14 mouse cellular contexts compared by ENCODE assay signal in the genomic region with DNA sequence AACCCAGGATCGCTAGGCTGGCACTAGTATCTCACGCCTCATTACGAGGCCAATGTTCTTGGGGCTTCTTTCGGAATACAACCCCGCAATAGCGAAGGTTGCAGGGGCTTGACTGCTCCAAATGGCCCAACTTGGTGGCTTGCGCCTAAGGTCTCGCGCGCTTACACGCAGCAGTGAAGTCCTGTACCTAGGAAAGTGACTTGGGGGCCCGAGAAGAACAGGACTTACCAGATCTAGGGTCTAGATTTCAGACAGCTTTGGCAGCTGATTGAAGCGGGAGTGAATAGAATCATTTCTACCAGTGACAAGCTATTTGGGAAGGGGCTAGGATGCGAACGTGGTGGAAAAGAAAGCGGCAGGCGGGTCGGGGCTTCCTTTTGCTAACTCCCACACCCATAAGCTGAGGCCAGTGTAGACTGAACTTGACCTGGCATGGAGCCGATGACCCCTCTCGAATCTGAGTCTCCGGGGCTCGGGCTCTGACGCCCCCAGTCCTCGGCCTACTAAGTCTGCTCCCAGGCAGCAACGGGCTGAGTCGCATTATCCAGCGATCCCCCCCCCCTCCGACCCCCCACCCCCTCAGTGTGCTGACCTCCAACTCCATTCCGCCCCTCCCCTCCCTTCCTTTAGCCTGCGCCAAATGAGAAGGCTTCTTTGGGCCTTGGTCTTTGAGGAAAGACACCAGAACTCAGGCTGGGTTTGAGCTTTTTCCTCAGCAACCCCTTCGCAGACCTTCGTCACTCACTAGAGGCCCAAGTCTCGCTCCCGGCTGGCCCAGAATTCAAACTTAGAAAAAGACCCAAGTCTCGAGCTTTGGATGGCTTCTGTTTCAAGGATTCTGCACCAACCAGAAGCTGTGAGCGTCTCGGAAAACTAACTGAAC. TPM values are rescaled to one million over a fixed set of nuclear protein-coding genes. Genes with fewer than 3 reads are reported as not detected.
DNase-seq lines count a peak whose midpoint lies in the region; ATAC-seq lines count a peak whose summit lies in the region.
"Had no signal": no experiment of that assay in that cellular context is flagged by ENCODE, and none has a peak within 500 bp of the region (broad histone marks: within the 10 kb centered on the region; RNA-seq: fewer than 3 reads in every experiment).

No protein-coding gene starts in this region.

- peak overlapping the region; percentile 29 for H3K4me3 ChIP-seq in forebrain, embryonic 14.5 days (ENCODE audit: low read depth, low read length)
- H3K4me3 ChIP-seq in midbrain, embryonic 12.5 days = peak overlapping the region; percentile 34
- H3K4me3 ChIP-seq: embryonic facial prominence, embryonic 15.5 days; liver, embryonic 13.5 days had no signal

- peak overlapping the region; percentile 59 for H3K9ac ChIP-seq in forebrain, embryonic 14.5 days (ENCODE audit: low read length)
- peak overlapping the region; percentile 59 for H3K9ac ChIP-seq in midbrain, embryonic 12.5 days (replicated peaks)
- H3K9ac ChIP-seq: embryonic facial prominence, embryonic 15.5 days; liver, embryonic 13.5 days had no signal

- H3K4me2 ChIP-seq in forebrain, embryonic 14.5 days (ENCODE audit: low read length) = peak overlapping the region; percentile 57
- peak overlapping the region; percentile 59 for H3K4me2 ChIP-seq in midbrain, embryonic 12.5 days (replicated peaks)
- H3K4me2 ChIP-seq: embryonic facial prominence, embryonic 15.5 days; liver, embryonic 13.5 days had no signal

- WGBS in forebrain, embryonic 14.5 days = 14% methylated on average over 37 of the region's 37 CpGs
- WGBS in midbrain, embryonic 12.5 days = 3% methylated on average over 34 of the region's 37 CpGs

- no peaks in the 10 kb centered on the region for H3K9me3 ChIP-seq in forebrain, embryonic 14.5 days (replicated peaks; ENCODE audit: control insufficient read depth, low read length)
- no peaks in the 10 kb centered on the region for H3K9me3 ChIP-seq in midbrain, embryonic 12.5 days
- H3K9me3 ChIP-seq: embryonic facial prominence, embryonic 15.5 days; liver, embryonic 13.5 days had no signal

- no peak; the same call in 1 of the 2 replicates for ATAC-seq in forebrain, embryonic 14.5 days
- ATAC-seq in midbrain, embryonic 12.5 days (ENCODE audit: low FRiP score, low read depth) = 0 out of 2 replicates have a peak, but pooled peaks have one; percentile 8

- peak; percentile 24 for DNase-seq in ZHBTc4 (ENCODE audit: low read depth, low spot score)
- DNase-seq in cerebellum, adult 9-11 months = peak; percentile 69
- DNase-seq in forebrain, embryonic 14.5 days (ENCODE audit: low spot score) = peak; percentile 46
- no peak for DNase-seq in right cerebral cortex, postnatal 14 days
- no peak for DNase-seq in frontal cortex, postnatal 14 days (ENCODE audit: low spot score in 2 of 2)
- DNase-seq in natural killer cell, adult 2 months (ENCODE audit: low spot score in 2 of 2) = no peak
- no peak for DNase-seq in gastrocnemius, postnatal 25 days
- DNase-seq: adrenal gland, postnatal 10 days; kidney, postnatal 25 days; liver, embryonic 13.5 days; spleen, adult 18-20 months had no signal

- no peaks in the 10 kb centered on the region for H3K36me3 ChIP-seq in forebrain, embryonic 14.5 days (ENCODE audit: control insufficient read depth, insufficient read depth, low read length)
- H3K36me3 ChIP-seq in midbrain, embryonic 12.5 days = no peaks in the 10 kb centered on the region
- H3K36me3 ChIP-seq: embryonic facial prominence, embryonic 15.5 days; liver, embryonic 13.5 days had no signal

- H3K27ac ChIP-seq in forebrain, embryonic 14.5 days (ENCODE audit: low read depth, low read length) = peak overlapping the region; percentile 88
- H3K27ac ChIP-seq in midbrain, embryonic 12.5 days (replicated peaks) = peak overlapping the region; percentile 85
- H3K27ac ChIP-seq: embryonic facial prominence, embryonic 15.5 days; liver, embryonic 13.5 days had no signal

- peaks cover 55% of the 10 kb centered on the region for H3K27me3 ChIP-seq in forebrain, embryonic 14.5 days (replicated peaks; ENCODE audit: control insufficient read depth, insufficient read depth, low read length)
- peaks cover 64% of the 10 kb centered on the region for H3K27me3 ChIP-seq in midbrain, embryonic 12.5 days

- H3K4me1 ChIP-seq in forebrain, embryonic 14.5 days (ENCODE audit: control insufficient read depth, insufficient read depth, low read length) = peaks cover 7% of the 10 kb centered on the region; the same call in 1 of the 2 replicates
- peaks cover 16% of the 10 kb centered on the region for H3K4me1 ChIP-seq in midbrain, embryonic 12.5 days
- H3K4me1 ChIP-seq: liver, embryonic 13.5 days had no signal

RNA-seq across cellular contexts. Expression of gene Zic4, which starts 8.4 kb away (rescaled TPM):
- 45.1 and 56.3 TPM in 2 replicates for polyA plus RNA-seq in forebrain, embryonic 14.5 days (2014; fragmentation: Nextera tagmentation; extraction: Ambion mirVana)
- 44.6 and 76.9 TPM in 2 replicates for polyA plus RNA-seq in midbrain, embryonic 12.5 days (2016; fragmentation: Nextera tagmentation; extraction: Ambion mirVana)
- total RNA-seq in gastrocnemius, postnatal 25 days (2021) = not detected
- total RNA-seq: adrenal gland, postnatal 10 days had no signal
- polyA plus RNA-seq: heart, embryonic 14.5 days; liver, embryonic 13.5 days had no signal

RNA-seq across cellular contexts. Expression of gene Zic1, which starts 11.8 kb away (rescaled TPM):
- 14.4 and 14.8 TPM in 2 replicates for polyA plus RNA-seq in forebrain, embryonic 14.5 days (2014; fragmentation: Nextera tagmentation; extraction: Ambion mirVana)
- polyA plus RNA-seq in midbrain, embryonic 12.5 days (2016; fragmentation: Nextera tagmentation; extraction: Ambion mirVana) = 11.9 and 17.2 TPM in 2 replicates
- total RNA-seq in gastrocnemius, postnatal 25 days (2021) = 1 to 10 TPM in 1 of 2 experiments, under 1 TPM in 1; 0.08 to 1.9 TPM
- polyA plus RNA-seq: heart, embryonic 14.5 days had no signal

Comparison
In these comparisons a context has a peak if more than half of its experiments do, and no peak if none do; other contexts are left out.
1. DNase-seq: peak in ZHBTc4 (single experiment), cerebellum, adult 9-11 months (single experiment) and forebrain, embryonic 14.5 days (single experiment); none in right cerebral cortex, postnatal 14 days (single experiment), frontal cortex, postnatal 14 days (0 of 2), natural killer cell, adult 2 months (0 of 2) and gastrocnemius, postnatal 25 days (single experiment).